Mouse (Mus musculus): ENCODE results near the gene Prl8a1. TPM values are rescaled to one million over a fixed set of nuclear protein-coding genes. Genes with fewer than 3 reads are reported as not detected.

Gene Prl8a1
- polyA plus RNA-seq (2015; fragmentation: Nextera tagmentation; extraction: Ambion mirVana): not detected in 2 replicates

GRCm38 (mm10) chr13:27582071-27582470, at the start of gene Prl8a1:
Gene Prl8a1, minus strand, starts transcription at chr13:27582171.
- Histone ChIP-seq H3K27ac (no peak within 1 kb of the TSS), H3K27me3 (replicated peaks) (no peaks in the 10 kb centered on the region), H3K4me2 (no peak within 1 kb of the TSS), H3K9me3 (no peaks in the 10 kb centered on the region), H3K9ac (no peak within 1 kb of the TSS), H3K36me3 (replicated peaks) (no peaks in the 10 kb centered on the region), H3K4me3 (no peak within 1 kb of the TSS), H3K4me1 (no peaks in the 10 kb centered on the region)
- WGBS: 79% methylated on average over 2 of the region's 2 CpGs
- no peak for ATAC-seq (replicated peaks)

- H3K27ac ChIP-seq: no peak within 1 kb of the TSS
- H3K36me3 ChIP-seq (replicated peaks): no peaks in the 10 kb centered on the region
- no peak within 1 kb of the TSS for H3K4me2 ChIP-seq
- no peaks in the 10 kb centered on the region for H3K27me3 ChIP-seq (replicated peaks)
- H3K9me3 ChIP-seq: no peaks in the 10 kb centered on the region
- H3K9ac ChIP-seq: no peak within 1 kb of the TSS
- WGBS: 86% methylated on average over 4 of the region's 4 CpGs
- H3K4me3 ChIP-seq: no peak within 1 kb of the TSS
- no peak for ATAC-seq (replicated peaks)
- H3K4me1 ChIP-seq: no peaks in the 10 kb centered on the region
Observed at GRCm38 (mm10) chr13:27610482-27610881, 28.5 kb upstream of the Prl8a1 start, which contains the start of gene Prl7b1. Gene Prl7b1, minus strand, starts transcription at chr13:27610582.

- Histone ChIP-seq H3K27me3 (replicated peaks) (no peaks in the 10 kb centered on the region), H3K4me1 (no peaks in the 10 kb centered on the region), H3K9me3 (no peaks in the 10 kb centered on the region), H3K27ac (no peak within 1 kb of the TSS), H3K9ac (no peak within 1 kb of the TSS), H3K4me3 (no peak within 1 kb of the TSS), H3K36me3 (replicated peaks) (no peaks in the 10 kb centered on the region), H3K4me2 (no peak within 1 kb of the TSS)
- WGBS: 82% methylated on average over 2 of the region's 2 CpGs
- no peak for ATAC-seq (replicated peaks)
Observed at GRCm38 (mm10) chr13:27564506-27564905, 17.5 kb downstream of the Prl8a1 start, which contains the start of gene Prl8a9. Gene Prl8a9, minus strand, starts transcription at chr13:27564606.

GRCm38 (mm10) chr13:27553336-27553735, 28.6 kb downstream of the Prl8a1 start:
- H3K9ac ChIP-seq: no peak overlapping the region
- H3K36me3 ChIP-seq (replicated peaks): no peaks in the 10 kb centered on the region
- no peak for ATAC-seq (replicated peaks)
- no peak overlapping the region for H3K27ac ChIP-seq
- no peak overlapping the region for H3K4me2 ChIP-seq
- H3K4me1 ChIP-seq: no peaks in the 10 kb centered on the region
- no peak overlapping the region for H3K4me3 ChIP-seq
- H3K27me3 ChIP-seq (replicated peaks): no peaks in the 10 kb centered on the region
- H3K9me3 ChIP-seq: no peaks in the 10 kb centered on the region

Other genes with a start within 250 kb of the Prl8a1 start
- not detected in 2 replicates for gene Prl8a2, start 236.5 kb downstream of the Prl8a1 start, polyA plus RNA-seq (2015; fragmentation: Nextera tagmentation; extraction: Ambion mirVana)
- not detected in 2 replicates for gene Prl2b1, start 191.3 kb downstream of the Prl8a1 start, polyA plus RNA-seq (2015; fragmentation: Nextera tagmentation; extraction: Ambion mirVana)
- not detected in 2 replicates for gene Prl8a6, start 143.5 kb downstream of the Prl8a1 start, polyA plus RNA-seq (2015; fragmentation: Nextera tagmentation; extraction: Ambion mirVana)
- not detected in 2 replicates for gene Prl8a8, start 69.0 kb downstream of the Prl8a1 start, polyA plus RNA-seq (2015; fragmentation: Nextera tagmentation; extraction: Ambion mirVana)
- not detected in 2 replicates for gene Prl8a9, start 17.6 kb downstream of the Prl8a1 start, polyA plus RNA-seq (2015; fragmentation: Nextera tagmentation; extraction: Ambion mirVana)
- not detected in 2 replicates for gene Prl7b1, start 28.4 kb upstream of the Prl8a1 start, polyA plus RNA-seq (2015; fragmentation: Nextera tagmentation; extraction: Ambion mirVana)
- not detected in 2 replicates for gene Prl7a1, start 60.3 kb upstream of the Prl8a1 start, polyA plus RNA-seq (2015; fragmentation: Nextera tagmentation; extraction: Ambion mirVana)
- not detected in 2 replicates for gene Prl7a2, start 85.9 kb upstream of the Prl8a1 start, polyA plus RNA-seq (2015; fragmentation: Nextera tagmentation; extraction: Ambion mirVana)
- gene Prl7d1, start 134.6 kb upstream of the Prl8a1 start, polyA plus RNA-seq (2015; fragmentation: Nextera tagmentation; extraction: Ambion mirVana): not detected in 2 replicates
- not detected in 2 replicates for gene Prl7c1, start 198.6 kb upstream of the Prl8a1 start, polyA plus RNA-seq (2015; fragmentation: Nextera tagmentation; extraction: Ambion mirVana)
- not detected in 2 replicates for gene Prl2a1, start 219.5 kb upstream of the Prl8a1 start, polyA plus RNA-seq (2015; fragmentation: Nextera tagmentation; extraction: Ambion mirVana)